Mouse (Mus musculus) olfactory bulb, adult 2 months (tissue): ENCODE results near the gene Il15.

Source experiments
- CTCF ChIP-seq: fragments of 200-500 bp; IDR thresholded peaks from 2 replicates; pipeline ENCODE4 v1.5.1; 2012; ENCODE audit warnings: low read depth, mild to moderate bottlenecking, low read length, moderate library complexity; ENCODE audit not compliant: insufficient read depth
- POLR2A ChIP-seq: fragments of 200-500 bp; IDR thresholded peaks from 2 replicates; pipeline ENCODE4 v1.6.1; 2012; ENCODE audit warnings: mild to moderate bottlenecking, low read depth, low read length, moderate library complexity; ENCODE audit not compliant: insufficient read depth

DNA sequence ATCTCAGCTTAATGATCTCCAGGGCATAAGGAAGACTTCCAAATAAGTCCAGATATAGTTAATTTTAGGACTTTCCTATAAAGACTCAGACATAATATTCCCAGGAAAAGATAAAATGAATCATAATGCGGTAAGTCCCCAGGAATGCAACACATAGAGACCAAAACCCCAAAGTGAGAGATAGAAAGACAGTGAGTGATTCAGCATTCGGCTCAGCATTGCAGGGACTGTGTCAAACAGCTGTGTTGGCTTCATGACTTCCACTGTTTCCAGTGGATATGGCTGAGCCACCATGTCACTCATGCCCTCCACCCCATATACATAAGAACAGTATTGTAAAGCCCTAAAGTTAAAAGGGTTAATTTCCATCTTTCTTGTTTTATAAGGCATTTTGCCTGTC, 106.8 kb downstream of the Il15 start:
- TF ChIP-seq CTCF (no peak), POLR2A (no peak)
